Mouse (Mus musculus) cerebellum, postnatal 4 days (tissue): ENCODE measurements around the gene Gemin8.

Experiments used
- DNase-seq, 2 experiments: peaks; one replicate each; pipeline ENCODE4 v3.0.0; 2022; ENCODE audit warnings: low spot score in 2 of 2, mixed read lengths in 1 of 2

The Gemin8 gene

DNA sequence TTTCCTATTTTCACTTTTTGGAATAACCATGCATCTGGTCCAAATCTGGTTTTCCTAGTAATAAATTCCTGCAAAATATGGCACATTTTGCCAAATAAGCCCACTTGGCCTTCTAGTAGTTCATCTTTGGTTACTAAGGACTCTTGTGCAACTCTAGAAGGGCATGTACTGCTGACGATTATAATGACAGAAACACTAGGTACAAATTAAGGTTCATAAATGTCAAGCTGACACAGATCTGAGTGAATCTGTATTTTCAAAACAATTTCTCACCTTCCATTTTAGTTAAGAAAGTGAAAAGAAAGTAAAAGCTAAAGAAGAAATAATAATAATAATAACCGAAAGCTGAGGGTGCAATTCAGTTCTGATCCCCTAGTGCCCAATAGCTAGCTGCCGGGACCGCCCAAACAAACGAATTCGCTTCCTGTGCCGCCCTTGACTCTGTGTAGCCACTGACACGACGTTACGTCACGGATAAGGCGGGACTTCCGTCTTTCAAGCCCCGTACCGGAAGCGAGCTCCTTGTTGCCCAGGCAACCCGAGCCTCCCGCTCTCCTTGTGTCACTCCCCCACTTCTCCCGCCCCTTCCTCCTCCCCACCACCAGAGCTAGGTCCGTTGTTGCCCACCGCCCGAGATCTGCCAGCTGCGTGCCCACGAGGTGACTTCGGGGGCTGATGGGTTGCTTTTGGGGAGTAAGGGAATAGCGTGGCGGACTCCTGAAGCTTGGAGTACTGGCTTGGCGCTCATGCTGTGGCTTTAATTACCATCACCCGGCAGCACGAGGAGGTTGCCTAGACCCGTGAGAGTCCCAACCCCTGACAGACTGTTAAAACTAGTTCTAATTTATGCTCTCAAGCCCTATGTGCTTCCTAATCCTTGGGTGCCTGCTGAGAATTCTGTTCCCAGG lies at the start of gene Gemin8:
Gene Gemin8, plus strand, starts transcription at position 563 of the 908 bp plus-strand sequence.
- peak; percentile 71 to 89 for DNase-seq

DNA sequence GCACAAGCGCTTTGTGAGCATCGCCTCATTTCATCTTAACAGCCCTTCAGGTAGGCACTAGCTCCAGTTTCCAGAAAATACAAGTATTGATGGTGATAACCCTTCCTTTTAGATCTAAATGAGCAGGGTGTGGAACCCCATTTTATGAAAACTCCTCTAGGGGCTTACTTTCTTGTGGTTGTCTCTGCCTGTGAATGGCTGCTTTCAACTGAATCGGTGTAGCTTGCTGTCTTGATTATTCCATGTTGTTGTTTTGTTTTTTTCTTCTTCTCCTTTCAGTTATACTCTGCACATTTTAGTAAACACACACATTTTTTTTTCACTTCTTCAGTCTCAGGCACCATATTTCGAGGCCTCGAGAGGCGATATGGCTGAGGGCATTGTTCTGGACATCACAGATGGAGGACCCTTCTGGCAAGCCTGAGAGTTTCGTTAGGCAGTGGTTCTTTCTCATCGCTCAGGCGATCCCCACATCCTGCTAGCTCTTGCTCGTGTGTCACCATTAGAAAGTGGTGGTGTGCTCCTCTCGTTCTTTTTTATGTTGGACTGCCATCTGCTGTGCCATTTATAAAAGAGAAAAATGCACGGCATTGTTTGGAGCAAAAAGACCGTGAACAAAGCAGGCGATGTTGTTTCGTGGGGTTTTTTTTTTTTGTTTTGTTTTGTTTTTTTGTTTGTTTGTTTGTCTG lies 23.0 kb upstream of the Gemin8 start:
- peak in 1 of 2 experiments; percentile 9 for DNase-seq

GRCm38 (mm10) chrX:166162773-166163172 lies 7.5 kb upstream of the Gemin8 start:
- DNase-seq: no peak

DNA sequence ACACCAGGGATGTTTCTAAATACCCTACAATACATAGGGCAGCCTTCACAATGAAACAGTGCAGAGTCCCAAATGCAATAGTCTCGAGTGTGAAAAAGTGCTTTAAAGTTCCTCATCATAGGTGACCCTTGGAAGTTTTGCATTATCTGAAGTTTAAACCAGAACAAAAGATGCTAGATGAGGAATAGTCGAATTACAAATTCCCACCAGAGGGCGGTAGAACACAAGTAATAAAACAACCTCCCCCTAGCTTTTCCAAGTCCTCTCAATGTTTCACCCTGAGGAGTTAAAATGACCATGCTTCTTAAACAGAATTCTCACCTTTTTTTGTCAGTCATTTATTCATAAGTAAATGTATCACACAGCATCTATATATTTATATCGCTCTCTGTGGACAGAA lies 2.9 kb upstream of the Gemin8 start:
- DNase-seq: no peak

GRCm38 (mm10) chrX:166167923-166168322 lies 2.3 kb upstream of the Gemin8 start:
- DNase-seq: no peak

DNA sequence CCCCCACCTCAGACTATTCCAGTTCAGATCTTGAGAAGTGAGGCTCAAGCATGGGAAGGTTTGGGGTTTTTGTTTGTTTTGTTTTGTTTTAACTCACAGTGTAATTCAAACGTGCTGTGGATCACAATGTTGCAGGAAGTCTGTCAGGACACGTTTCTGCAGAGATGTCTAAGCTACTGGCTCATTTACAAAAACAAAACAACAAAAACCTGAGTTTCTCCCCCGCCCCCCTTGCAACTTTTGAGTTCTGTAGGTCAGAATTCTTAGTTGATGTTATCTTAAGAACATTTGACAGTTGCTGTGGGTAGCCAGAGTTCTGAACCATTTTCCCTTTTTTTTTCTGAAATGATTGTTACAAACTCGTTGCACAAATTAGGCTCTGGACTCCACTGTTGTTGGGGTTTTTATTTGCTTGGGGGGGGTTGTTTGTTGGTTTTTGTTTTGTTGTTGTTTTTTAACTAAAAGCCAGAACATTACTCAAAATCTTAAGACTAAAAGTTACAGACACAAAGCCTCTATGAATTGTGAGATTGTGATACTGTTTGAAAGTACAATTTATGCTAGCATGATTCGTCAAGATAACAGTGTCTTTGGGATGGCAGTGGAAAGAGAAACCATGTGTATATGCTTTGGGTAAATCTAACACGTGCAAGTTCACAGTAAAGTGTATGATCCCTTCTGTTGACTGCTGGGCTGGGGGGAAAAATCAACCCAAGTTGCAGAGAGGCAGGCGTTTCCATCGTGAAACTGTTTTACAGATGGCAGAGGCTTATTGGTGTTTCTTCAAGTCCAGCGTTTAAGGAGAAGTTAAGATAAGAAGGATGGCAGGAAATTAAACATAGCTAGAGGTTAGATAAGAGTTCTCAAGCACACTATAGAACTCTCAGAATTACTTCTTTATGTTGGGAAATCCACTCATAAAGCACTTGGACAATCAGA lies 815 bp downstream of the Gemin8 start:
- DNase-seq: no peak

GRCm38 (mm10) chrX:166172041-166172440 lies 1.8 kb downstream of the Gemin8 start:
- DNase-seq: no peak

GRCm38 (mm10) chrX:166172661-166173060 lies 2.4 kb downstream of the Gemin8 start:
- DNase-seq: no peak

- DNase-seq: peak in 1 of 2 experiments; percentile 28
Observed at GRCm38 (mm10) chrX:166173796-166174195, 3.5 kb downstream of the Gemin8 start.

GRCm38 (mm10) chrX:166177929-166178328 lies 7.7 kb downstream of the Gemin8 start:
- DNase-seq: no peak

DNA sequence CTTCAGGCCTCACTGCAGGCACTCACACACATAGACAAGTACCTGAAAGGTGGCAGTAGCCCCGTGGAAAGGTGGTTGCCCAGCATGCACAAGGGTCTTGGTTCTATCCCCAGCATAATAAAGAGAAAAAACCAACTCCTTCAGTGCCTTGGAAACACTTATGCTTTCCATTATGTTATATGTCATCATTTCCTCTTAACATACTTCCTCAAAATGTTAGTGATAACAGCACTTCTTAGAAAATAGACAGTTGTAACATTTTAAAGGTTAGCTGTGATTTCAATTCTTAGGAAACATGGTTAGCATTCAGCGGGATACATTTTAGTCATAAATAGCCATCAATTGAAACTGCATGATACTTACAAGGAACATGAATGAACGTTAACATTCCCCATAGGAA lies 12.8 kb downstream of the Gemin8 start:
- no peak for DNase-seq

- DNase-seq: no peak
Observed at GRCm38 (mm10) chrX:166185327-166185913, 15.2 kb downstream of the Gemin8 start.

- DNase-seq: no peak
Observed at GRCm38 (mm10) chrX:166187803-166188202, 17.5 kb downstream of the Gemin8 start.

DNA sequence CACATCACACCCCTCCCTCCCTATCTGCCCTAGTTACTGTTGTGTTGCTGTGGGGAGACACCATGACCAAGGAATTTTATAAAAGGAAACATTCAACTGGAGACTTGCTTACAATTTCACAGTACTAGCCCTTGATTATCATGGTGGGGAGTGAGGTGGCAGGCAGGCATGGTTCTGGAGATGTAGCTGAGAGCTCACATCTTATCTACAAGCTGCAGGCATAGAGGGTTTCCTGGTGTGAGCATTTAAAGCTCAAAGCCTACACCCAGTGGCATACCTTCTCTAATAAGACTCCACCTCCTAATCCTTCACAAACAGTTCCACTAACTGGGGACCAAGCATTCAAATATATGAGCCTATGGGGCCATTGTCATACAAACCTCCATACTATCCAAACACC lies 26.1 kb downstream of the Gemin8 start:
- DNase-seq: no peak

DNA sequence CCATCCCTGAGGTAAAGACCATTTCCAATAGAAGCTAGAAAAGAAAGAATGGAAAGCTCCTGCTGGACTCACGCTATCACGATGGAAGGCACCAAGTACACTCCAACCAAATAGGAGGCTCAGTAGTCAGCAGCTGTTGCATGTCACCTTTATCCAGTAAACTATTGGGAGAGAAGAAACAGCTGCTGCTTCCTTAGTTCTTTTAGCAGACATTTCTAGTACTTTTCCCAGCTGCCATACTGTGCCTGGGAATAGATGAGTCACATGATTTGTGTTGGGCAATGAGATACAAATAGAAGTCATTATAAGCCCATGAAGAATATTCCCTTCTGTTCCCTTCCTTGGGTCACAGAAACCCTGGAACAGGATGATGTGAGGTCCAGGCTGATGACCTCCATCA lies 28.0 kb downstream of the Gemin8 start:
- DNase-seq: no peak

GRCm38 (mm10) chrX:166199812-166200211 lies 29.6 kb downstream of the Gemin8 start:
- DNase-seq: no peak

GRCm38 (mm10) chrX:166214576-166214975 lies 44.3 kb downstream of the Gemin8 start:
- DNase-seq: no peak

GRCm38 (mm10) chrX:166216248-166216647 lies 46.0 kb downstream of the Gemin8 start:
- no peak for DNase-seq

DNA sequence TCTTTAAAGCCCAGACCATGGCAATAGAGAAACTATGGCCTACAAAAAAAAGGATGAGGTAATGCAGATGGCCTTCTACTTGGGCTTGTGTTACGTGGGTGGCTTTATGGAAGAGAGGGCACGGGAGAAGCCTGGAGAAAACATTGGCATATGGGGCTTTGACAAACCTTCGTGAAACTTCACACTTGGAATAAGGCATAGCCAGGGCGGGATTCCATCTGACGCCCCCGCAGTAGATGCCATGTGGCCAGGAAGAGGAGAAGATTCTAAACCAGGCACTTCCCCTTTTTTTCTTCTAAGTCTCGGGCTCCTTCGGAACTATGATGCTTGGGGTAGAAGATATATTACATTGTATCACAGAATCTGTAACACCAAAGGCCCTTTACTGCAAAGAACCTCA lies 46.5 kb downstream of the Gemin8 start:
- DNase-seq: no peak

GRCm38 (mm10) chrX:166219331-166219730 lies 49.1 kb downstream of the Gemin8 start:
- DNase-seq: no peak

- DNase-seq: no peak
Observed at GRCm38 (mm10) chrX:166226856-166227255, 56.6 kb downstream of the Gemin8 start.
